Mouse (Mus musculus) hindbrain, embryonic 10.5 days (tissue): ENCODE measurements around the gene Zfp804b. TPM values are rescaled to one million over a fixed set of nuclear protein-coding genes. Genes with fewer than 3 reads are reported as not detected.
"Not testable (repeated sequence)": the region's sequence is repeated elsewhere in the genome, so short reads cannot be mapped to it uniquely, and the experiment has no call there.

Source experiments
- DNase-seq: peaks from one replicate; pipeline ENCODE4 v3.0.0-alpha.2; 2017; ENCODE audit warnings: low spot score
- H3K27ac ChIP-seq: fragments of 300-500 bp; sonication (generic); 2 replicates; pipeline ENCODE4 v1.5.1; 2016; ENCODE audit warnings: mild to moderate bottlenecking, moderate library complexity
- H3K27me3 ChIP-seq: fragments of 300-500 bp; sonication (generic); 2 replicates; pipeline ENCODE4 v1.6.1; 2016; ENCODE audit warnings: mild to moderate bottlenecking; ENCODE audit not compliant: poor library complexity, insufficient read depth, severe bottlenecking
- H3K36me3 ChIP-seq: fragments of 300-500 bp; sonication (generic); 2 replicates; pipeline ENCODE4 v1.6.1; 2016; ENCODE audit warnings: mild to moderate bottlenecking, moderate library complexity
- H3K4me1 ChIP-seq: fragments of 300-500 bp; sonication (generic); replicated peaks from 2 replicates; pipeline ENCODE4 v1.6.1; 2016; ENCODE audit warnings: mild to moderate bottlenecking
- H3K4me3 ChIP-seq: fragments of 300-500 bp; sonication (generic); 2 replicates; pipeline ENCODE4 v1.5.1; 2016; ENCODE audit warnings: mild to moderate bottlenecking, moderate library complexity
- H3K9me3 ChIP-seq: fragments of 300-500 bp; sonication (generic); 2 replicates; pipeline ENCODE4 v1.6.1; 2016; ENCODE audit warnings: mild to moderate bottlenecking, moderate library complexity
- WGBS: fragments of 180-500 bp; shearing (Covaris S2); methylation state at CpG from one replicate; pipeline ENCODE4 v1.1.7; 2016; 5-methylcytosine and 5-hydroxymethylcytosine counted together
- polyA plus RNA-seq: library from polyadenylated mRNA; unstranded; fragments of >200 nt; fragmentation: Nextera tagmentation; extraction: Ambion mirVana; gene quantifications from 2 replicates; pipeline ENCODE4 v1.2.1, GENCODE M21; 2016

Zfp804b gene
- 0.15 and 0.22 TPM in 2 replicates for polyA plus RNA-seq

- Histone ChIP-seq H3K27ac (peak within 1 kb of the TSS; percentile 69), H3K4me3 (peak within 1 kb of the TSS; percentile 75), H3K4me1 (0 out of 2 replicates have a peak, but pooled peaks cover 11% of the 10 kb centered on the region), H3K27me3 (peaks cover 3% of the 10 kb centered on the region; the same call in 1 of the 2 replicates), H3K36me3 (no peaks in the 10 kb centered on the region), H3K9me3 (no peaks in the 10 kb centered on the region)
- DNase-seq = peak; percentile 65
- under 1% methylated on average over 50 of the region's 50 CpGs for WGBS
These were observed at the start of gene Zfp804b for GRCm38 (mm10) chr5:7344145-7345010. Zfp804b (minus strand) TSS chr5:7344756.

GRCm38 (mm10) chr5:7364616-7365015, 20.1 kb upstream of the Zfp804b start:
- DNase-seq, H3K36me3 ChIP-seq: not testable (repeated sequence)
- 84% methylated on average over 1 of the region's 1 CpGs for WGBS

GRCm38 (mm10) chr5:7345011-7345389, 444 bp upstream of the Zfp804b start:
- Histone ChIP-seq H3K27me3 (peaks cover 3% of the 10 kb centered on the region; the same call in 1 of the 2 replicates), H3K27ac (peak overlapping the region; percentile 69), H3K9me3 (no peaks in the 10 kb centered on the region), H3K4me3 (peak overlapping the region; percentile 75), H3K36me3 (no peaks in the 10 kb centered on the region), H3K4me1 (0 out of 2 replicates have a peak, but pooled peaks cover 11% of the 10 kb centered on the region)
- under 1% methylated on average over 11 of the region's 11 CpGs for WGBS
- DNase-seq = no peak

More at GRCm38 (mm10) chr5:7364616-7365015, 20.1 kb upstream of the Zfp804b start:
- not testable (repeated sequence) for H3K27me3 ChIP-seq, H3K4me1 ChIP-seq, H3K4me3 ChIP-seq, H3K9me3 ChIP-seq, H3K27ac ChIP-seq

- no peaks in the 10 kb centered on the region for H3K9me3 ChIP-seq
- H3K4me1 ChIP-seq = no peaks in the 10 kb centered on the region
- H3K4me3 ChIP-seq = no peak overlapping the region
- no peaks in the 10 kb centered on the region for H3K27me3 ChIP-seq
- no peaks in the 10 kb centered on the region for H3K36me3 ChIP-seq
- WGBS = 73% methylated on average over 4 of the region's 4 CpGs
- no peak for DNase-seq
- no peak overlapping the region for H3K27ac ChIP-seq
These were observed 19.0 kb downstream of the Zfp804b start for GRCm38 (mm10) chr5:7325594-7325993.

GRCm38 (mm10) chr5:7303819-7304218, 40.7 kb downstream of the Zfp804b start, which contains the start of gene Tex47:
Tex47 (plus strand) TSS chr5:7304119.
- Histone ChIP-seq H3K4me1 (no peaks in the 10 kb centered on the region), H3K4me3 (no peak within 1 kb of the TSS), H3K27me3 (no peaks in the 10 kb centered on the region), H3K9me3 (no peaks in the 10 kb centered on the region), H3K36me3 (no peaks in the 10 kb centered on the region), H3K27ac (no peak within 1 kb of the TSS)
- no peak for DNase-seq
- 88% methylated on average over 1 of the region's 1 CpGs for WGBS

GRCm38 (mm10) chr5:7302969-7303368, 41.6 kb downstream of the Zfp804b start:
- no peak for DNase-seq
- WGBS = 84% methylated on average over 1 of the region's 1 CpGs
- no peaks in the 10 kb centered on the region for H3K9me3 ChIP-seq
- H3K36me3 ChIP-seq = no peaks in the 10 kb centered on the region
- no peak overlapping the region for H3K27ac ChIP-seq
- H3K27me3 ChIP-seq = no peaks in the 10 kb centered on the region
- H3K4me3 ChIP-seq = no peak overlapping the region
- H3K4me1 ChIP-seq = no peaks in the 10 kb centered on the region

GRCm38 (mm10) chr5:7284336-7284735, 60.2 kb downstream of the Zfp804b start:
- DNase-seq = no peak
- Histone ChIP-seq H3K36me3 (no peaks in the 10 kb centered on the region), H3K4me1 (no peaks in the 10 kb centered on the region), H3K27ac (no peak overlapping the region), H3K27me3 (no peaks in the 10 kb centered on the region), H3K4me3 (no peak overlapping the region), H3K9me3 (no peaks in the 10 kb centered on the region)
- 93% methylated on average over 1 of the region's 1 CpGs for WGBS

GRCm38 (mm10) chr5:7276659-7277455, 67.7 kb downstream of the Zfp804b start:
- Histone ChIP-seq H3K4me1 (no peaks in the 10 kb centered on the region), H3K9me3 (no peaks in the 10 kb centered on the region), H3K27me3 (no peaks in the 10 kb centered on the region), H3K4me3 (no peak overlapping the region), H3K36me3 (no peaks in the 10 kb centered on the region), H3K27ac (no peak overlapping the region)
- DNase-seq = no peak
- 90% methylated on average over 7 of the region's 7 CpGs for WGBS

GRCm38 (mm10) chr5:7177589-7177988, 167.0 kb downstream of the Zfp804b start:
- Histone ChIP-seq H3K4me1 (no peaks in the 10 kb centered on the region), H3K27me3 (no peaks in the 10 kb centered on the region), H3K36me3 (no peaks in the 10 kb centered on the region), H3K27ac (no peak overlapping the region), H3K9me3 (0 out of 2 replicates have a peak, but pooled peaks cover 3% of the 10 kb centered on the region), H3K4me3 (no peak overlapping the region)
- 95% methylated on average over 9 of the region's 9 CpGs for WGBS
- DNase-seq = no peak

- WGBS = 80% methylated on average over 3 of the region's 3 CpGs
- Histone ChIP-seq H3K36me3 (no peaks in the 10 kb centered on the region), H3K4me3 (no peak overlapping the region), H3K9me3 (no peaks in the 10 kb centered on the region), H3K27me3 (no peaks in the 10 kb centered on the region), H3K27ac (no peak overlapping the region), H3K4me1 (no peaks in the 10 kb centered on the region)
- DNase-seq = no peak
These were observed 204.9 kb downstream of the Zfp804b start for GRCm38 (mm10) chr5:7139658-7140057.

- Histone ChIP-seq H3K36me3 (no peaks in the 10 kb centered on the region), H3K4me3 (no peak overlapping the region), H3K4me1 (no peaks in the 10 kb centered on the region), H3K27ac (no peak overlapping the region), H3K9me3 (no peaks in the 10 kb centered on the region), H3K27me3 (no peaks in the 10 kb centered on the region)
- WGBS = 59% methylated on average over 2 of the region's 2 CpGs
- no peak for DNase-seq
These were observed 242.2 kb downstream of the Zfp804b start for GRCm38 (mm10) chr5:7102387-7102786.

GRCm38 (mm10) chr5:7073936-7074631, 270.5 kb downstream of the Zfp804b start:
- Histone ChIP-seq H3K36me3 (no peaks in the 10 kb centered on the region), H3K27ac (peak overlapping the region; percentile 59), H3K9me3 (no peaks in the 10 kb centered on the region), H3K27me3 (no peaks in the 10 kb centered on the region), H3K4me1 (no peaks in the 10 kb centered on the region), H3K4me3 (no peak overlapping the region)
- 40% methylated on average over 1 of the region's 1 CpGs for WGBS
- peak; percentile 12 for DNase-seq
